Mouse (Mus musculus) lung, adult 10 weeks (tissue): ENCODE results near the gene Pglyrp1. TPM values are rescaled to one million over a fixed set of nuclear protein-coding genes. Genes with fewer than 3 reads are reported as not detected.

ENCODE experiments used
- polyA plus RNA-seq: library from polyadenylated mRNA; stranded (reverse); fragments of 350-450 nt; fragmentation: Illumina TruSeq; extraction: RNeasy Lipid Tissue Mini Kit (QIAGEN cat#74804); gene quantifications from one replicate; pipeline ENCODE4 v1.2.3, GENCODE M21; 2014; ENCODE audit warnings: low read depth, low replicate concordance; ENCODE audit not compliant: insufficient read depth

Gene Pglyrp1
- 36.8 TPM for polyA plus RNA-seq

GRCm38 (mm10) chr7:18871031-18871430 is at the start of gene Pglyrp1:
Gene Pglyrp1, plus strand, starts transcription at chr7:18871331.

GRCm38 (mm10) chr7:18821507-18821906 is 49.6 kb upstream of the Pglyrp1 start, which contains the start of gene Psg17:
Gene Psg17, minus strand, starts transcription at chr7:18821607.

GRCm38 (mm10) chr7:18839865-18840264 is 31.3 kb upstream of the Pglyrp1 start, which contains the start of gene Mill2:
Gene Mill2, plus strand, starts transcription at chr7:18839966.

GRCm38 (mm10) chr7:18910241-18910831 is 39.2 kb downstream of the Pglyrp1 start, which contains the start of gene Ccdc61:
Gene Ccdc61, minus strand, starts transcription at chr7:18910415.

GRCm38 (mm10) chr7:18925162-18925938 is 54.2 kb downstream of the Pglyrp1 start, which contains the start of gene Nova2:
Gene Nova2, plus strand, starts transcription at chr7:18925888.

Other genes starting within 250 kb of the Pglyrp1 start
- not detected for gene Psg21, start 214.6 kb upstream of the Pglyrp1 start, polyA plus RNA-seq
- not detected for gene Psg20, start 185.1 kb upstream of the Pglyrp1 start, polyA plus RNA-seq
- gene Psg22, start 153.2 kb upstream of the Pglyrp1 start, polyA plus RNA-seq, result not detected
- not detected for gene Psg19, start 72.8 kb upstream of the Pglyrp1 start, polyA plus RNA-seq
- gene Psg17, start 49.7 kb upstream of the Pglyrp1 start, polyA plus RNA-seq, result 0.18 TPM
- 19.7 TPM for gene Mill2, start 31.4 kb upstream of the Pglyrp1 start, polyA plus RNA-seq
- 11.3 TPM for gene Ccdc61, start 39.1 kb downstream of the Pglyrp1 start, polyA plus RNA-seq
- gene Nova2, start 54.6 kb downstream of the Pglyrp1 start, polyA plus RNA-seq, result 2.6 TPM
- gene Nanos2, start 116.1 kb downstream of the Pglyrp1 start, polyA plus RNA-seq, result not detected
- 2.8 TPM for gene Mypop, start 119.9 kb downstream of the Pglyrp1 start, polyA plus RNA-seq
- 19.2 TPM for gene Irf2bp1, start 132.7 kb downstream of the Pglyrp1 start, polyA plus RNA-seq
- gene Foxa3, start 152.2 kb downstream of the Pglyrp1 start, polyA plus RNA-seq, result 0.19 TPM
- gene Sympk, start 153.0 kb downstream of the Pglyrp1 start, polyA plus RNA-seq, result 35.7 TPM
- not detected for gene Rsph6a, start 183.4 kb downstream of the Pglyrp1 start, polyA plus RNA-seq
- gene Dmwd, start 204.9 kb downstream of the Pglyrp1 start, polyA plus RNA-seq, result 27.0 TPM
- 30.8 TPM for gene Dmpk, start 212.5 kb downstream of the Pglyrp1 start, polyA plus RNA-seq
- gene Six5, start 223.3 kb downstream of the Pglyrp1 start, polyA plus RNA-seq, result 6.2 TPM
- not detected for gene Gm4969, start 247.0 kb downstream of the Pglyrp1 start, polyA plus RNA-seq
- gene Fbxo46, start 248.5 kb downstream of the Pglyrp1 start, polyA plus RNA-seq, result 5.1 TPM